Mouse (Mus musculus) lung, embryonic 16.5 days (tissue): ENCODE data around the gene Calcoco1. TPM values are rescaled to one million over a fixed set of nuclear protein-coding genes. Genes with fewer than 3 reads are reported as not detected.
A peak's percentile ranks its signal among the peaks of the same experiment; 100 is the strongest.

Experiments
- ATAC-seq: fragments of 200-750 bp; cut with Nextera tagmentation; 2 replicates; pipeline ENCODE4 v1.8.0; 2017; ENCODE audit warnings: low read depth, mild to moderate bottlenecking, moderate library complexity
- H3K27ac ChIP-seq: fragments of 300-500 bp; sonication (generic); 2 replicates; pipeline ENCODE4 v1.5.1; 2014; ENCODE audit warnings: mild to moderate bottlenecking, control low read depth, low read length
- H3K27me3 ChIP-seq: fragments of 300-500 bp; sonication (generic); 2 replicates; pipeline ENCODE4 v1.6.1; 2014; ENCODE audit warnings: low read depth, low read length, mixed read lengths; ENCODE audit not compliant: control insufficient read depth, insufficient read depth
- H3K36me3 ChIP-seq: fragments of 300-500 bp; sonication (generic); 2 replicates; pipeline ENCODE4 v1.6.1; 2014; ENCODE audit warnings: low read length; ENCODE audit not compliant: control insufficient read depth, insufficient read depth
- H3K4me1 ChIP-seq: fragments of 300-500 bp; sonication (generic); replicated peaks from 2 replicates; pipeline ENCODE4 v1.6.1; 2014; ENCODE audit warnings: low read length, mixed read lengths; ENCODE audit not compliant: control insufficient read depth, insufficient read depth
- H3K4me2 ChIP-seq: fragments of 300-500 bp; sonication (generic); 2 replicates; pipeline ENCODE4 v1.6.1; 2014; ENCODE audit warnings: low read depth, low read length, control low read depth
- H3K4me3 ChIP-seq: fragments of 300-500 bp; sonication (generic); 2 replicates; pipeline ENCODE4 v1.5.1; 2014; ENCODE audit warnings: mild to moderate bottlenecking, low read length, control low read depth
- H3K9ac ChIP-seq: fragments of 300-500 bp; sonication (generic); 2 replicates; pipeline ENCODE4 v1.6.1; 2014; ENCODE audit warnings: low read length, control low read depth
- H3K9me3 ChIP-seq: fragments of 300-500 bp; sonication (generic); 2 replicates; pipeline ENCODE4 v1.6.1; 2016; ENCODE audit warnings: low read length; ENCODE audit not compliant: control insufficient read depth
- WGBS: fragments of 180-500 bp; shearing (Covaris S2); extraction: QIAGEN DNeasy Blood & Tissue Kit; methylation state at CpG from one replicate; pipeline ENCODE4 v1.1.7; 2014; 5-methylcytosine and 5-hydroxymethylcytosine counted together
- polyA plus RNA-seq: library from polyadenylated mRNA; unstranded; fragments of >200 nt; fragmentation: Nextera tagmentation; extraction: Ambion mirVana; gene quantifications from 2 replicates; pipeline ENCODE4 v1.2.1, GENCODE M21; 2015

The Calcoco1 gene
- polyA plus RNA-seq, 1 experiment from 2014 or later = 61.7 TPM

DNA sequence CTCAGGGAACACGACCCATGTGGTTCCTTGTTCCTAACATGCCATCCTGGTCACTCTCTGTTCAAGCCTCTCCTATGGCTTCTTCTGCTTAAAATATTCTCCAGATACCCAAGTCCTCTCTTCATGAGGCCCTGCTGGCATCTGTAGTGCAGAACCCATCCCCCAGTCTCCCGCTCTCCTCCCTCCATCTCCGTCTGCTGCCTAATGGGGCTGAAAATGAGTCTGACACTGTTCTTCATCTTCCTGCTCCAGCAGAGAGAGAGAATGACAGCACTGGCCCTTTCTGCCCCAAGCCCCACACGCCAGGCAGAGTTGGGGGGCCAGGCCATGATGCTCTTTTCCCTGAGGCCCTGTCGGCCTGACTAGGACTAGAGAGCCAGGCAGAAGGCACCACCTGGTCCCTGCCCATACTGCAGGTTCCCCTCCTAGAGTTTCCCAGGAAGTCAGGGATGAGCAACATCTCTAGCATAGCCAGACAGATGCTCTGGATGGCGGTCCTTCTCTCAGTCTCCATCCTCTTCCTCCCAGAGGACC lies 14.2 kb downstream of the Calcoco1 start:
- Histone ChIP-seq H3K9me3 (no peaks in the 10 kb centered on the region), H3K4me2 (no peak overlapping the region), H3K27me3 (no peaks in the 10 kb centered on the region), H3K4me1 (no peaks in the 10 kb centered on the region), H3K4me3 (no peak overlapping the region), H3K27ac (no peak overlapping the region), H3K9ac (no peak overlapping the region), H3K36me3 (peaks cover 27% of the 10 kb centered on the region)
- ATAC-seq = no peak
- WGBS = 77% methylated on average over 6 of the region's 6 CpGs

DNA sequence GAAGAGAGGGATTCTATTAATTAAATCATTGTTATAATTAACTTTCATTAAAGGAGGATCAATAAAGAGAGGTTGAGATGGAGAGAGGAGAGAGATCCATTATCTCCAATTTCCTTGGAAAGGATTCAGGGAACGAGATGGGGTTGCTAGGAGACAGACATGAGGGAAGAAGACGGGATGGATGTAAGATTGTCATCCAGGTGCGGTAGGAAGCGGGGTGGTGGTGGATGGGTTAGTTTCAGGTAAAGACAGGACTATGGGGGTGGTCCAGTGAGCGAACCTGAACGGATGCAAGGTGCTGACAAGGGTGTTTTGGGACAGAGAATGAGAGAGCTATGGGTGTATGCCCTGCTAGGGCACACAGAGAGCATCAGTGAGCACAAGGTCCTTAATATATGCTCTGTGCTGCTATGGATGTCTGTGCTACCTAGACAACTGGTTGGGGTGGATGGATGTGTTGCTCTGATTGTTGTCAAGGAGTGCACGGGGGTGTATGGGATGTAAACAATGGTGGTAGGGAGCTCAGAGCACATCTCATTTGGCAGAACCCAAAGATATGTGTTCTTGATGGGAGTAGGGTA lies 16.0 kb downstream of the Calcoco1 start:
- H3K36me3 ChIP-seq = peaks cover 19% of the 10 kb centered on the region
- no peak overlapping the region for H3K4me2 ChIP-seq
- H3K9ac ChIP-seq = no peak overlapping the region
- no peaks in the 10 kb centered on the region for H3K4me1 ChIP-seq
- H3K27ac ChIP-seq = no peak overlapping the region
- ATAC-seq = no peak
- 71% methylated on average over 7 of the region's 7 CpGs for WGBS
- H3K9me3 ChIP-seq = no peaks in the 10 kb centered on the region
- H3K4me3 ChIP-seq = no peak overlapping the region
- H3K27me3 ChIP-seq = no peaks in the 10 kb centered on the region

DNA sequence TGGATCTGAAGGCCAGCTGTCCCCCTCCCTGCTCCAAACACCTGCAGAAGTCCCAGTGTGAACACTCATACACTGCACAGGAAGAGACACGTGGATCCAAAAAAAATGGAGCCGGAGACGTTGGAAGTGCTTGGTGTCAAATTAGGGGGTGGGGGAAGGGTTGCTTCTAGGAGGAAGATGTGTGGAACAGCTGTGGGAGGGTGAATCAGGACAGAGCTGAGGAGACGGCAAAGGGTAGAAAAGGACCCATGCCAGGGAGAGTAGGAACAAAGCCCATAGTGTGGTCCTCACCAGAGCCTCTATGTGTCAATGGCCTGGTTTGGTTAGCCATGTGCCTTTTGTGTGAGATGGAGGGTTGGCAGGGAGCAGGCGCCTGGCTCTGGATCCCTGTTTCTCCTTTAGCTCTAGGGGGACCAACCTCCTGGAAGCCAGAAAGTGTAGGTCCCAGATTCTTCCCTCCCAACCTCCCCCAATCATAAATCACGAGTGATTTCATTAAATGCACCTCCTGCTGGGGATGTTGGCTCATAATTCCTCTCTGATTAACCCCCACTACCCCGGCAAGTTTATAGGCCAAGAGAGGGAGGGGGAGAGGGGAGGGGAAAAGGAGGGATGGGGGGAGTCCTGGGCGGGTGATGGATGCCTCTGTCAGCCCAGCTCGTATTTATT lies 16.6 kb downstream of the Calcoco1 start:
- H3K27me3 ChIP-seq = no peaks in the 10 kb centered on the region
- 44% methylated on average over 9 of the region's 9 CpGs for whole genome bisulfite sequencing
- H3K27ac ChIP-seq = no peak overlapping the region
- no peak for ATAC-seq
- H3K9me3 ChIP-seq = no peaks in the 10 kb centered on the region
- H3K4me1 ChIP-seq = no peaks in the 10 kb centered on the region
- no peak overlapping the region for H3K4me2 ChIP-seq
- H3K36me3 ChIP-seq = peaks cover 13% of the 10 kb centered on the region; the same call in 1 of the 2 replicates
- H3K9ac ChIP-seq = no peak overlapping the region
- H3K4me3 ChIP-seq = no peak overlapping the region

DNA sequence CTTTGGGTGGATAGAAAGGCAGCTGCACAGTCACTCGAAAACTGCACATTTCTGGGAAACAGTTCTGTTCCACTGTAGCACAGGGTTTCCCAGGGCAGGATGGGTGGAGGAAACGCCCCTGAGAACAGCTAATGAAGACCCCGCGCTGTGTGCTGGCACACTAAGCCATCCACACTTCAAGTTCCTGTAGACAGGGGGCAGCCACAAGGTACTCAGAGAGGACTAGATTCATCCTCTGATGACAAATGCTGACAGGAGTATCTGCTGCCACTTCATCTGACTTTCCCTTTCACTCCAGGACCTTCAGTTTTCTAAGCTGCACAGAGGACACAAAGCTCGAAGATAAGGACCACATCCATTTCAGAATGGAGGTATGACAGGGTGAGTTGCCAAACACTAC lies 17.2 kb downstream of the Calcoco1 start:
- no peak for ATAC-seq
- H3K4me2 ChIP-seq = no peak overlapping the region
- H3K4me3 ChIP-seq = no peak overlapping the region
- H3K9me3 ChIP-seq = no peaks in the 10 kb centered on the region
- no peak overlapping the region for H3K9ac ChIP-seq
- WGBS = 62% methylated on average over 5 of the region's 5 CpGs
- peaks cover 13% of the 10 kb centered on the region; the same call in 1 of the 2 replicates for H3K36me3 ChIP-seq
- H3K4me1 ChIP-seq = no peaks in the 10 kb centered on the region
- no peak overlapping the region for H3K27ac ChIP-seq
- H3K27me3 ChIP-seq = no peaks in the 10 kb centered on the region

DNA sequence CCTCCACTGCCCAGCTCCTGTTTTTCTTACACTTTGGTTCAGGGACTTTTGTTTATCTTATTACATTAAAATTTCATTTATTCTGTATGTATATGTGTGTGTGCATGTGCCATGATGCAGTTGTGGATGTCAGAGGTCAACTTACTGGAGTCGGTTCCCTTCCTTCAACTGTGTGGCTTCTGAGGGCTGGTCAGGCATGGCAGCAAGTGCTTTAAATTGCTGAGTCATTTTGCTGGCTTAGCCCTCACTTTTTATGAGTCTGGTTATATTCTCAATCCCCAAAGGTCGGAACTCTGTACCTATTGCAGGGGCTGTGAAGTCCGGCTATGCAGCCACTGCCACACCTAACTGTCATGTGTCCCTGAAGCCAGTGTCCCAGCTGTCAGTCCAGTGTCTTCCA lies 19.0 kb downstream of the Calcoco1 start:
- no peak for ATAC-seq
- Histone ChIP-seq H3K27ac (no peak overlapping the region), H3K36me3 (0 out of 2 replicates have a peak, but pooled peaks cover 2% of the 10 kb centered on the region), H3K9me3 (no peaks in the 10 kb centered on the region), H3K4me3 (no peak overlapping the region), H3K4me1 (no peaks in the 10 kb centered on the region), H3K9ac (no peak overlapping the region), H3K4me2 (no peak overlapping the region), H3K27me3 (peaks cover under 1% of the 10 kb centered on the region; the same call in 1 of the 2 replicates)
- 65% methylated on average over 3 of the region's 3 CpGs for WGBS

DNA sequence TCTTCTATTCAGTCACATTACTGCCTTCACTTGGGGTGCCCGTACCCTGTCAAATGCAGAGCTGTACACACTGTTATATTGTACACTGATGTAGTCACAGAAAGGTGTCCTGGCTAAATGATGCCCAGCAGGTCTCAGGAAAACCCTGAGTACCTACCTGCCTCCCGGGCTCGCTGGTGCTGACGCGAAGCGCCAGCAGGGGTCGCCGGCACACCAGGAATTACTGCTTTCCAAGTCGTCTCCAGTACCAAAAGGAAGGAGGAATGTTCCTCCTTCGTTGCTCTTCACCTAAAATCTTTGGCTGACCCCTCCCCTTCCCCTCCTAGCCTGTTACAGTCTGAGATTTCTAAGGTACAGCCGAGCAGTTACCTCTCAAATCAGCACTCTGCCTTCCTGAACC lies 23.8 kb downstream of the Calcoco1 start:
- H3K27ac ChIP-seq = no peak overlapping the region
- no peaks in the 10 kb centered on the region for H3K36me3 ChIP-seq
- no peak overlapping the region for H3K4me3 ChIP-seq
- no peak for ATAC-seq
- H3K9me3 ChIP-seq = no peaks in the 10 kb centered on the region
- peaks cover 6% of the 10 kb centered on the region for H3K4me1 ChIP-seq
- peaks cover 47% of the 10 kb centered on the region for H3K27me3 ChIP-seq
- no peak overlapping the region for H3K4me2 ChIP-seq
- no peak overlapping the region for H3K9ac ChIP-seq
- 2% methylated on average over 11 of the region's 11 CpGs for WGBS

DNA sequence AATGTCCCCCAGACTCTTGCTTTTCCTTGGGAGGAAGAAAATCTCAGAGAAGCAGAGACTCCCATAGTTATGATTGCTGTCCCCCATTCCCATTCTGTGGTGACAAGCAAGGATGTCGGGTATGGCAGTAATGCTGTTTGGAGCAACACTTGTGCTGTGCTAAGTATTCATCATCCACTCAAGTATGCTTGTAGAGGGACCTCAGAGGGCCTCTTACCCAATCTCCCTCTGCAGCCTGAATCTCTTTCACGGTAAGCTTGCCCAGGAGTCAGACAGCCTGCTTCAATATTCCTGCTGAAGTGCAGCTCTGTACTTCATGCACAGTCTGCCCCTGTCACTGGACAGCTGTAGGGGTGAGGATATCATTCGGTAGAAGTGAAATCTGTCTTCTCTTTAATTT lies 25.1 kb downstream of the Calcoco1 start:
- Histone ChIP-seq H3K27ac (no peak overlapping the region), H3K36me3 (no peaks in the 10 kb centered on the region), H3K4me1 (peaks cover 17% of the 10 kb centered on the region), H3K27me3 (peaks cover 57% of the 10 kb centered on the region), H3K4me3 (no peak overlapping the region), H3K9me3 (no peaks in the 10 kb centered on the region), H3K9ac (no peak overlapping the region), H3K4me2 (no peak overlapping the region)
- 30% methylated on average over 3 of the region's 3 CpGs for WGBS
- ATAC-seq = no peak

DNA sequence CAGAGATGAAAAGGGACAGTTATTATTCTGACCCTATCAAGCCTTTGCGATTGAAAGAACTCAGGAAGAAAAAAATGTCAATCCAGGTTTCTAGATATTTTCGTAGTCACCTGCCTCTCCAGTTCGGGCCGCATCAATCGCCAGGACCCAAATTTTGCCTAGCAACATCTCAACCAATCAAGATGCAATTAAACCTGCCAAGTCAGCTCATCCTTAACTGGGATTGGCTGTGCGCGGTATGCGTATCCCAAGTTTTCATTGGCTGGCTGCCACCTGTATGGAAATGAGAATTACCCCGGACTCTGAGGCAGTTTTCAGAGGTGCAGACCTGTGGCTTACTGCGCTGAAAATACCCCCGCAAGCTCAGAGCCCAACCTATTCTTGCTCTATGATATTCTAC lies 28.4 kb downstream of the Calcoco1 start:
- peak overlapping the region; percentile 46; the same call in 1 of the 2 replicates for H3K27ac ChIP-seq
- peak; percentile 83 for ATAC-seq
- H3K9ac ChIP-seq = no peak overlapping the region
- H3K27me3 ChIP-seq = peaks cover 68% of the 10 kb centered on the region
- H3K36me3 ChIP-seq = no peaks in the 10 kb centered on the region
- WGBS = under 1% methylated on average over 11 of the region's 11 CpGs
- H3K4me1 ChIP-seq = peaks cover 17% of the 10 kb centered on the region
- H3K9me3 ChIP-seq = no peaks in the 10 kb centered on the region
- peak overlapping the region; percentile 66 for H3K4me3 ChIP-seq
- peak overlapping the region; percentile 93 for H3K4me2 ChIP-seq

DNA sequence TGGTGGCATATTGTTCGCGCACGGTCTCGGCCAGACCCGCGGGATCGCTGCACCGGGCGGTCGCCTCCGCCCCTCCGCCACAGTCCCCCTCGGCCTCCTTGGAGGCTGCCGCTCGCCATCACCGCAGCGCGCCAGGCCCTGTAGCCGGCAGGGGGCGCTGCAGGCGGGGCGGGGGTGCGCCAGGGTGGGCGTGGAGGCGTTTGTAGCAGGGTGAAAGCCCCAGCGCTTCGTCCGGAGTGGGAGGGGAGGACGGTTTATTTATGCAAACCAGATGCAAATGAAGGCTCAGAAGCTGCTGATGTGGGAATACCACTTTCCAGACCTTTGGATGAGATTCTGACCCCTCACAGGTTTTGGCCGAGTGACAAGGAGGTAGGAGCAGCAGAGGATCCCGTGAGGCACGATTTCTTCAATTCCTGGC lies 29.0 kb downstream of the Calcoco1 start:
- H3K36me3 ChIP-seq = no peaks in the 10 kb centered on the region
- peak; percentile 80 for ATAC-seq
- H3K4me1 ChIP-seq = peaks cover 17% of the 10 kb centered on the region
- peak overlapping the region; percentile 57 for H3K9ac ChIP-seq
- H3K4me2 ChIP-seq = peak overlapping the region; percentile 93
- no peaks in the 10 kb centered on the region for H3K9me3 ChIP-seq
- under 1% methylated on average over 32 of the region's 32 CpGs for WGBS
- H3K27me3 ChIP-seq = peaks cover 68% of the 10 kb centered on the region
- H3K27ac ChIP-seq = peak overlapping the region; percentile 46; the same call in 1 of the 2 replicates
- peak overlapping the region; percentile 66 for H3K4me3 ChIP-seq
